Mouse (Mus musculus) cerebral cortex, adult 2 months (tissue): ENCODE data around the gene Crhr2.

Source experiments
- WGBS: fragments of 180-500 bp; shearing (Covaris S2); methylation state at CpG from one replicate; pipeline ENCODE4 v1.1.7; 2018; 5-methylcytosine and 5-hydroxymethylcytosine counted together

Gene Crhr2

GRCm38 (mm10) chr6:55117325-55118109 is 15.3 kb downstream of the Crhr2 start:
- WGBS: under 1% methylated on average over 68 of the region's 68 CpGs

GRCm38 (mm10) chr6:55108358-55108757 is 24.5 kb downstream of the Crhr2 start:
- 55% methylated on average over 7 of the region's 7 CpGs for WGBS

DNA sequence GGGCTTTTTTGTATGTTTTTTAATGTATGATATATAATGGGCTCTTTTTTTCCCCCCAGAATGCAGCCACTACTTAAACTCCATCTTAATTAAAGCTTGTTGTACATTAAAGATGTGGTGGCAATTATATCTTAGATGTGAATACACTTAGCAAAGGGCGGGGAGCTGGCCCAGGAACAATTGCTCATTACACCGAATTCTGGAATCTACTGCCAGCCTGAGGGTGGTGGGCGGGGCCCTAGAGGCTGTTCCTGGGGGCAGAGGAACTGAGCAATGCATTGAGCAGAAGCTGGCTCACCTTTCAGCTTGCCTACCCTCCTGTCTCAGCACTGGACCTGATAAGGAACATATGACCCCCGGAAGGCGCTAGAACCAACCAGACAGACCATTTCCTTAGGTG is 34.2 kb downstream of the Crhr2 start:
- 52% methylated on average over 5 of the region's 5 CpGs for WGBS

- WGBS: 31% methylated on average over 5 of the region's 5 CpGs
These were observed 34.8 kb downstream of the Crhr2 start for GRCm38 (mm10) chr6:55098030-55098429.

DNA sequence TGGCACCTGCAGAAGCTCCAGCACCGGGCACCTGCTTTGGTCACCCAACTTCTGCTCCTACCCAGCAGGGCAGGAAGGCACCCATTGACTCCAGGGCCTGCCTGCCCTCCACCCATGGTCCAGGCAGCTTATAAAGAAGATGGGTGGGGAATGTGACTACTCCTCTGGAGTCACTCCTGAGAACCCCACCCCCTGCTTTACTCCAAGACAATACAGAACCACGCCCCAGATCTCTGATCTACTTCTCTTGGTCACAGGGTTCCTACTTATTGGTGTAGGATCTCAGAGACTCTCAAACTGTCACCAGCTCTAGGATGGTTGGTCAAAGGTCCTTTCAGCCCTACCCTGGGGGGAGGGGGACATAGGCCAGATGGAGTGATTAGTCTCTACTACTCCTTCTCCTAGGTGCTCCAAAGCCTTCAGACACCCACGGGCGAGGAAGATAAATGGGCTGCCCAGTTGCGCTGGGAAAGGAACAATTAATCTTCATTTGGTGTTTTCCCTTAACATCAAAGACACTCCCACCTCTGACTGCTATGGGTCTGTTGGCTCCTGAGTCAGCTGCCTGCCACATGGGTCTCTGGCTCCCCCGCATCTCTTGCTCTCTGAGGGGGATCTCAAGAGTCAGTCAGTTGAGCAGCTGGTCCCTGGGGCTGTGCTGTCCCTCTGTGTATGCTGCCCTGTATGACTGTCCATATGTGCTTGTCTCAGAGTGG is 39.2 kb downstream of the Crhr2 start:
- 90% methylated on average over 6 of the region's 6 CpGs for WGBS

- 97% methylated on average over 9 of the region's 9 CpGs for WGBS
These were observed 41.4 kb downstream of the Crhr2 start for GRCm38 (mm10) chr6:55091396-55091795.

GRCm38 (mm10) chr6:55090639-55091038 is 42.2 kb downstream of the Crhr2 start:
- 59% methylated on average over 4 of the region's 4 CpGs for WGBS

DNA sequence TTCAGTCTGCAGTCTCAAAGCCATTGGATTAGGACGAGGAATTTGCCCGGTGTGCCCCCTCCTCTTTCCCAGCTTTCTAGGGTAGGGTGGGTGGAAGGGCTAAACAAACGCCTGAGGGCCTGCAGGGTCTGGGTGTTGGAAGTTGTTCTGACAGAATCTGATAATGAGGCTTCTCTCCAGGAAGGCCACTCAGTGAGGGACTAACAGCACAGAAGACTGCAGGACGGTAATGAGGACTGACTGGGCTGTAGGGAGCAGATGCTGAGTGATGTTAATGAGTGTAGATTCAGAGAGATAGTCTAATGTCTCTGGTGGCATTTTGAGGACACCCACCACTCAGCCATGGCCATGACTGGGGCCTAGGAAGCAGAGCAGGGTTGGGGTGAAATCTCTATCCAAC is 45.5 kb downstream of the Crhr2 start:
- 71% methylated on average over 4 of the region's 4 CpGs for WGBS

DNA sequence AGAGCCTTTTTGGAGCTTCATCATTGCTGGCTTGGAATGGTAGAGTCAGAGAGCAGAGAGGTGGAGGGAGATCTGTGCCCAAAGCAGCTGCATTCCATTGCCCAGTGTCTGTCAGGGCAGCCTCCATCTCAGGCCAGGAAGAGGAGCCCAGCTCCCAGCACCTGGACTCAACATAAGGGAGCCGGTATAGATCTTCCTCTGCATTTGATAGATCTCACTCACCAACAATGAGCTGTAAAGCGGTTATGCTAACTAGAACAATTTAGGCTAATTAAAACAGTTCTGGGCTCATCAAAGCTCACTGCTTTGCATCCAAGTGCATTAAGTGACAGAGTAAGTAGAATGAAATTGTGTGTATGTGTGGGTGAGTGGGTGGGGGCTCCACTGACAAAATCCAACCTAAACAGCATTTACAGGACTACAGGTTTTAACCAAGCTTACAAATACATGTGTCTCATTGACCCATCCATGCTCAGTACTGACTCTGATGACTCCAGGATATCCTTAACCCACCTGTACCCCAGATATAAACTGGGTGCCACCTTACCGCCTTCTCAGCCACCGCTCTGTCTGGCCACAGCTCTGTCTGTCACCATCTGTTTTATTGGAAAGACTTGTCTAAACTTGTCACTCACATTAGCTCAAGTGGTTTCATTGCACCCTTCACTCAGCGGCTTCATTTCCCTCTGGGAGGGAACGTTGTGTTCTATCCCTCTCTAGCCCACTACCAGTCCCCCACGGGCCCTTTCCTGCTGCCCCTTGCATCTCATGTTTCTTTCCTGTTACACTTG is 50.4 kb downstream of the Crhr2 start:
- WGBS: 45% methylated on average over 7 of the region's 7 CpGs

DNA sequence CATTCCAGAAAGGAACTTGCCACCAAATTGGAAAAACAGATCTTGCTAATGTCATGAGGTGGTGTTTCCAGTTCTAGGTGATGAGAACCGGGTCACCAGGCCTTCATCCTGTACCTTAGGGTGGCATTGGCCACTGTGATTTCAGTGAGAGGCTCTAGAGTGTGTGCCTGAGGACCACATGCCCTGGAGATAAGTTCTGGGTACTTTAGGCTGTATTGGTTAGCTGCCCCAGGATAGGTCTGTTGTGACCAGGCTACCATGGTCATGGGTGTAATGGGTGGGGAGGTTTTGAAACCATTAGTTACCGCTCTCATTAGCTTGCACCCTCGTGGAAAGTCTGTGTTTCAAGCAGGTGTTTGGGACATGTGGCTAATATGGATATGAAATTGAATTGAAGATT is 51.4 kb downstream of the Crhr2 start:
- 86% methylated on average over 3 of the region's 3 CpGs for whole genome bisulfite sequencing

DNA sequence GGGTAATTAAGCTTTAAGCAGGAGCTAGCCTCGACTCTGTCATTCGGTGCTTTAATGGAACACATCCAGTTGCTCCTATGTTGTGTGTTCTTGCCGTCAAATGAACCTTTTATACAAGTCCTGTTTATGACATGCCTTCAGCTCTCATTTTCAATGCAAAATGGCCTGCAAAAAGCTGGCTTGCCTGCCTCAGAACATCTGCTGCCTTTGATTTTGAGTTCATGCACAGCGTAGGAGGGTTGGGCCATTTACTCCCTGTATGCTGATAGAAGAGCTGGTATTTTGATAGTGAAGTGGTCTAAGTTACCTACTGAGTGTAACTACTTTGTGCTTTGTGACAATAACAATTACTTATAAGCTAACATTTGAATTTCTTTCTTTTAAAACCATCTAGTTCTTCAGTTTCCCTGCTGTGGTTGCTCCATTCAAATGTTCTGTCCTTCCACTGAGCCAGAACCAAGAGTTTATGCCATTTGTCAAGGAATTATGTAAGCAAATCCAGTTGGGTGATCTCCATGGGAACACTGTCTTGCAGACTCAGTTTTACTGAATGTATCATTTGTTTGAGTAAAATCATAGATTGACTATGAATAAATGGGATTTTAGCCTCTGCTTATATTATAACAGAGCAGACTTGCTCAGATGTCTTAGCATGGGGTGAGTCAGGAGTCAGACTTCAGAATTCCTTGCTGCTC is 56.1 kb downstream of the Crhr2 start:
- 50% methylated on average over 4 of the region's 4 CpGs for WGBS

DNA sequence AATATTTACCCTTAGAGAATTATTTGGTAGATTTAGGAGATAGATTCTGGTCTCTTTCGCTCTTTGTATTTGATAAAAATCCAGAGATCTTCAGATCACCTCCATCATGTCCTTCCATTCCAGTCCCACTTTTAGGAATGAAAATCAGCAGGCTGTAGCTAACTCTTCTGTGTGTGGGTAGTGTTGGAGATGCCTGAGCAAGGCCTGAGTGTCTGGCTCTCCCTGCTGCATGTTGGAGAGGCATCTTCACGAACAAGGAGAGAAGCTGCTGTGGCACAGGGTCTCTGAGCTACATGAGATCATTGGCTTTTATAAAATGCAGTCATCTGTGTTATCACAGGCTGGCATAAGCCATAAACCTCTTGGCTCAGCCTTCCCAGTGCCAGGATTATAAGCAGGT is 66.9 kb downstream of the Crhr2 start:
- WGBS: 60% methylated on average over 2 of the region's 2 CpGs

- WGBS: 96% methylated on average over 7 of the region's 7 CpGs
These were observed 68.4 kb downstream of the Crhr2 start for GRCm38 (mm10) chr6:55064477-55064827.

- 64% methylated on average over 9 of the region's 9 CpGs for WGBS
These were observed 68.9 kb downstream of the Crhr2 start for GRCm38 (mm10) chr6:55063793-55064476.

DNA sequence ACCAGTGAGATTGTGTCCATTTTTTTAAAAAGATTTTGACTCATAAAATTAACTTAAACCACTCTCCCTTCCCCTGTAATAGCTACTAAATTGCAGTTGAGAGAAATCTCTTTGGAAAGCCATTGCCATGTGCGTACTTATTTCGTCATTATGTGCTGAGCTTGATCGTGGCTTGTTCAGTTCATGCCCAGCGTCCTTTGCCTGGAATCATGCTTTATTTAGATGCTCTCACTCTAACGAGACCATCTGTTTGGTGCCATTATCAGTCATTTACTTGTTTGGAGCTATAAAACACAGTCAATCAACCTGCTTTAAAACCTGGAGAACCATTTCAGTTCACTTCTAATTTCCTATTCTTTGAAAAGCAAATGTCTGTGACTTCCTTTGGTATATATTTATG is 70.6 kb downstream of the Crhr2 start:
- 55% methylated on average over 5 of the region's 5 CpGs for WGBS

- WGBS: 84% methylated on average over 11 of the region's 11 CpGs
These were observed 71.5 kb downstream of the Crhr2 start for GRCm38 (mm10) chr6:55061328-55061727.

- 88% methylated on average over 7 of the region's 7 CpGs for WGBS
These were observed 72.5 kb downstream of the Crhr2 start for GRCm38 (mm10) chr6:55060241-55060825.

GRCm38 (mm10) chr6:55057427-55057826 is 75.4 kb downstream of the Crhr2 start:
- 82% methylated on average over 3 of the region's 3 CpGs for WGBS

DNA sequence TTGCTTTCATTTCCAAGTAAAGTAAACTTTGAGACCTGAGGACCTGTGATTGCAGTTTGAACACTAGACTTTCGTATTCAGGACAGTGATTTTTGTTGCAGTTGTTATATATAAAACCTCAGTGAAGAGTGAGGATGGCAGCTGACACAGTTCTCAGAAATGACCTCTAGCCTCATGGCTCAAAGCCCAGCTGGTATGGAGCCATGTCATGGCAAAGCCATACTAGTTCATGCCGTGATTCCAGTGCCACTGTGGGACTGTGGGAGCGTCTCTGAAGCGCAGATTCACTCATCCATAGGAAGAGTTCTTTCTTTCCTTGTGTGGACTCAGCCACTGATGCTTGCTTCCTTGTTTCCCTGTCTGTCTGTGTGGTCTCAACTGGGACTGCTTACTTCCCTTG is 78.3 kb downstream of the Crhr2 start:
- WGBS: 91% methylated on average over 4 of the region's 4 CpGs

- WGBS: 93% methylated on average over 10 of the region's 10 CpGs
These were observed 83.6 kb downstream of the Crhr2 start for GRCm38 (mm10) chr6:55049186-55049585.

GRCm38 (mm10) chr6:55045326-55045725 is 87.5 kb downstream of the Crhr2 start:
- 26% methylated on average over 1 of the region's 1 CpGs for WGBS
